Mouse (Mus musculus): ENCODE data around the gene Rnpepl1.

- TF ChIP-seq GATA1 (IDR thresholded peaks at IDR 0.05; ENCODE audit: low read length) (no peak), TAL1 (IDR thresholded peaks at IDR 0.05; ENCODE audit: low read length) (no peak)
Observed at GRCm38 (mm10) chr1:92939746-92940145, 29.2 kb downstream of the Rnpepl1 start.

All from erythroblast, embryonic 14.5 days (primary cell).